Mouse (Mus musculus) embryonic facial prominence, embryonic 13.5 days (tissue): ENCODE measurements around the gene Aqp5. TPM values are rescaled to one million over a fixed set of nuclear protein-coding genes. Genes with fewer than 3 reads are reported as not detected.
A peak's percentile ranks its signal among the peaks of the same experiment; 100 is the strongest.

Experiments
- ATAC-seq: fragments of 200-750 bp; cut with Nextera tagmentation; 2 replicates; pipeline ENCODE4 v1.8.0; 2017; ENCODE audit warnings: low read depth; ENCODE audit not compliant: insufficient number of reproducible peaks, insufficient read depth, low FRiP score, low TSS enrichment
- H3K27ac ChIP-seq: fragments of 300-500 bp; sonication (generic); 2 replicates; pipeline ENCODE4 v1.5.1; 2015; ENCODE audit warnings: moderate library complexity, mild to moderate bottlenecking, inconsistent platforms
- H3K27me3 ChIP-seq: fragments of 300-500 bp; sonication (generic); 2 replicates; pipeline ENCODE4 v1.6.1; 2015; ENCODE audit warnings: mild to moderate bottlenecking, inconsistent platforms
- H3K36me3 ChIP-seq: fragments of 300-500 bp; sonication (generic); 2 replicates; pipeline ENCODE4 v1.6.1; 2015; ENCODE audit warnings: mild to moderate bottlenecking, inconsistent platforms
- H3K4me1 ChIP-seq: fragments of 300-500 bp; sonication (generic); 2 replicates; pipeline ENCODE4 v1.6.1; 2015; ENCODE audit warnings: inconsistent platforms
- H3K4me2 ChIP-seq: fragments of 300-500 bp; sonication (generic); 2 replicates; pipeline ENCODE4 v1.6.1; 2015; ENCODE audit warnings: moderate library complexity, mild to moderate bottlenecking, inconsistent platforms
- H3K4me3 ChIP-seq: fragments of 300-500 bp; sonication (generic); 2 replicates; pipeline ENCODE4 v1.5.1; 2015; ENCODE audit warnings: mild to moderate bottlenecking, inconsistent platforms
- H3K9ac ChIP-seq: fragments of 300-500 bp; sonication (generic); 2 replicates; pipeline ENCODE4 v1.6.1; 2015; ENCODE audit warnings: mild to moderate bottlenecking, inconsistent platforms
- H3K9me3 ChIP-seq: fragments of 300-500 bp; sonication (generic); 2 replicates; pipeline ENCODE4 v1.6.1; 2016; ENCODE audit warnings: inconsistent platforms
- WGBS: fragments of 180-500 bp; shearing (Covaris S2); methylation state at CpG from one replicate; pipeline ENCODE4 v1.1.7; 2015; ENCODE audit warnings: mixed read lengths; 5-methylcytosine and 5-hydroxymethylcytosine counted together
- polyA plus RNA-seq: library from polyadenylated mRNA; unstranded; fragments of >200 nt; fragmentation: Nextera tagmentation; extraction: Ambion mirVana; gene quantifications from 2 replicates; pipeline ENCODE4 v1.2.1, GENCODE M21; 2015

Aqp5 gene
- polyA plus RNA-seq, 1 experiment from 2014 or later, result 0.24 TPM

DNA sequence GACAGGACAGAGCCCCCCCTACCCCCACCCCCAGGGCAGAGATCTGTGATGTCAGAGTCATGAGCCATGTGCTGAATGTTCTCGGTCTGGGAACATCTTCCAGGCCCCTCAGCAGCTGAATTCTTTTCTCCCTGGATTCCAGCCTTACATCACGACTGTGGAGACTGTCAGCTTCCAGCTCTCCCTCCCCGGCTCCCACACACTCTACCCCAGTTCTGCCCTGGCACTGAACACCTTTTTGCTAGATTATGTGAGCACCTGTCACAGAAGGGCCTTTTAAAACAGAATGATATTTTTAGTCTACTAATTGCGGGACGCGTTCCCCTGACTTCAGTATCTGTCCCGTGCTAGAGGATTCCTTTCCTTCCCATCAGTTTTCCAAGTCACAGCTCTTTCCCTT lies 21.0 kb downstream of the Aqp5 start:
- H3K9me3 ChIP-seq, result no peaks in the 10 kb centered on the region
- H3K4me2 ChIP-seq, result no peak overlapping the region
- peaks cover 47% of the 10 kb centered on the region for H3K27me3 ChIP-seq
- H3K4me1 ChIP-seq, result peaks cover 52% of the 10 kb centered on the region
- H3K27ac ChIP-seq, result no peak overlapping the region
- H3K36me3 ChIP-seq, result no peaks in the 10 kb centered on the region
- H3K9ac ChIP-seq, result no peak overlapping the region
- H3K4me3 ChIP-seq, result no peak overlapping the region
- WGBS, result 62% methylated on average over 7 of the region's 7 CpGs
- ATAC-seq, result no peak

DNA sequence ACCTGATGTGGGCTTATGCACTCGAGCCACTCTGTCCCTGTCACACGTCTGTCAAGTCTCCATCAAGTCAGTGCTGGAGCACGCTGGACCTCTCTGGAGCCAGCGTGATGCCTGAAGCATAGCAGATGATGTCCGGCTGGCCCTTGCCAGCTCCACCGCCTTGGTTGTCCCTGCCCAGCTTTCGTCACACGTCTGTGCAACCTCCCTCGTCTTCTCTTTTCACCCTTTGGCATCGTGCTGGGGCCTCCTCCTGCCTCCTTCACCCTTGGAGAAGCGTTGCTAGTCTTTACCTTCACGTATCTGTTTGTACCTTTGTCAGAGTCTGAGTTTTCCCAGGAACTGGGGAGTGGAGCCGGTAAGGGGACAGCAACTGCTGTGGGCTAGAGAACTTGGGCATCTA lies 23.7 kb downstream of the Aqp5 start:
- Histone ChIP-seq H3K4me2 (peak overlapping the region; percentile 37), H3K4me1 (peaks cover 29% of the 10 kb centered on the region), H3K4me3 (no peak overlapping the region), H3K9me3 (no peaks in the 10 kb centered on the region), H3K36me3 (no peaks in the 10 kb centered on the region; the same call in 1 of the 2 replicates), H3K9ac (0 out of 2 replicates have a peak overlapping the region, but pooled peaks have one; percentile 0), H3K27ac (0 out of 2 replicates have a peak overlapping the region, but pooled peaks have one; percentile 17), H3K27me3 (peaks cover 29% of the 10 kb centered on the region)
- WGBS, result 74% methylated on average over 13 of the region's 13 CpGs
- no peak for ATAC-seq

DNA sequence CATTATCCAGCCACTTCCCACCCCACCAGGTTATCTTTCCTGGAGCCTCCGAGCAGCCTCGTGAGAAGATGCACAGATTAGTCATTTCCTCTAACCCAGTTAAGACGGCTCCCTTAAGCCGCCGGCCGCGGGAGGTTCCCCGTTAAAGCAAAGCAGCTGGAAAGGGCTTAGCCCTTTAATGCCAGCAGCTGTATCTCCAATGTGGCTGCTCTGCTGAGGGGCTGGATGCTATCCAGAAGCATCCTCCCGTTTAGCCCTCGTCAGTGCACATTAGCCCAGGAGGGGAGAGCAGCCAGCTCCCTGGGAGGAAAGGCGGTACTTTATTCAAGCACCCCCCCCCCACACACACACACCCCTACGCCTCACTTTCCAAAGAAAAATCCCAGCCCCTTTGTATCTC lies 24.2 kb downstream of the Aqp5 start:
- Histone ChIP-seq H3K9me3 (no peaks in the 10 kb centered on the region), H3K4me3 (no peak overlapping the region), H3K9ac (0 out of 2 replicates have a peak overlapping the region, but pooled peaks have one; percentile 16), H3K27ac (peak overlapping the region; percentile 60; the same call in 1 of the 2 replicates), H3K4me1 (peaks cover 28% of the 10 kb centered on the region), H3K4me2 (peak overlapping the region; percentile 37), H3K27me3 (peaks cover 29% of the 10 kb centered on the region), H3K36me3 (peaks cover 4% of the 10 kb centered on the region)
- 4% methylated on average over 12 of the region's 12 CpGs for WGBS
- 0 out of 2 replicates have a peak, but pooled peaks have one; percentile 21 for ATAC-seq

DNA sequence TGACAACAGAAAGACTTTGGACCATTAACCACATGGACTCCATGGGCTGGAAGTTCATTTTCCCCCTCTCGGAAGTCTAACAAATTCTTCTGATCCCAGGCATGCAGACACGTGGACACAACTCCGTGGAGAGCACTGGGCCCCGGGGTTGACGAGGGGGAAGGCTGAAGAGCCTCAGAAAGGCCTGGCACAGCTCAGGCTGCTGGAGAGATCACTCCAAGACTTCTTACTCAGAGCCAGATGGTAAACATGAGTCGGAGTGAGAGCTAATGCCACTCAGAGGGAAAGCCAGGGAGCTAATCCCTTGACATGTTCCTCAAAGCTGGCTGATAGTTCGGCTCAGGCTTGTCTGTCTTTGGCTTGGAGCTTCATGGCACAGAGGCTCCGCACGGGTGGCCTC lies 24.7 kb downstream of the Aqp5 start:
- H3K4me1 ChIP-seq, result peaks cover 28% of the 10 kb centered on the region
- no peaks in the 10 kb centered on the region for H3K9me3 ChIP-seq
- H3K36me3 ChIP-seq, result peaks cover 8% of the 10 kb centered on the region
- H3K4me3 ChIP-seq, result no peak overlapping the region
- 0 out of 2 replicates have a peak, but pooled peaks have one; percentile 12 for ATAC-seq
- peak overlapping the region; percentile 37 for H3K4me2 ChIP-seq
- WGBS, result 30% methylated on average over 9 of the region's 9 CpGs
- H3K27ac ChIP-seq, result peak overlapping the region; percentile 60; the same call in 1 of the 2 replicates
- no peak overlapping the region for H3K9ac ChIP-seq
- peaks cover 24% of the 10 kb centered on the region for H3K27me3 ChIP-seq

DNA sequence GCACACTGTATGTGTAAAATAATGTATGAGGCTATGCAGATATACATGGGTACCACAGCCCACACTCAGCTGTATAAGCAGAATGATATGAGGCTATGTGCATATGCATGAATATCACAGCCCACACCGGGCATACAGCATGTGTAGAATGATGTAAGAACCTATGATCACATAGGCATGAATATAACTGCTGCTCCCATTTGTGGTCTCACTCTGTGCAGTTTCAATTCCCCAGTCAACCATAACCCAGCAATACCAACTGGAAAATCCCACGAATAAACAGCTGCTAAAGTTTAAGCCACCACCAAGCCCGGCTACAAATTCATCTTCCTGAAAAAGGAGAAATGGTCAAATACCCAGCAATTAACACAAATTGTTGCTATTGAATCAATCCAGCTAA lies 28.0 kb downstream of the Aqp5 start:
- 78% methylated on average over 3 of the region's 3 CpGs for WGBS
- Histone ChIP-seq H3K9me3 (no peaks in the 10 kb centered on the region), H3K4me1 (peaks cover 18% of the 10 kb centered on the region), H3K4me2 (no peak overlapping the region), H3K27me3 (peaks cover 11% of the 10 kb centered on the region), H3K27ac (no peak overlapping the region), H3K9ac (no peak overlapping the region), H3K4me3 (no peak overlapping the region), H3K36me3 (peaks cover 32% of the 10 kb centered on the region)
- no peak for ATAC-seq

DNA sequence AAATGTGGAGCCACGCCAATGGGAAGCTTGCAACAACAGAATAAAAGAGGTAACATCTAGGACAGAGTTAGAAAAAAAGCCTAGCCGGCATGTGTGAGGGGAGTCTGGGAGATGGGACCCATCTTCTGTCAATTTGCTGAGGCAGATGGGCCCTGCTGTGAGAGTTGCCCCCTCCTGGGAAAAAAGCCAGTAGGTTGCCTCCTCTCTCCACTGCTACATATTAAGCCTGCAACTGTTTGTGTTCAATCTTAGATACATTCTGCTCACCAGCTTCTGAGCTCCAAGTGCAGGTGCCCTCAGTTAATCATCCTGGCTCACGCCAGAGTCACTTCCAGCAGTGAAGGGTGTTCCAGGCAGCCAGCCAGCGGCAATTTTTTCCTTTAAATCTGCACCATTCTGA lies 29.2 kb downstream of the Aqp5 start:
- H3K9ac ChIP-seq, result no peak overlapping the region
- H3K36me3 ChIP-seq, result peaks cover 44% of the 10 kb centered on the region
- H3K4me3 ChIP-seq, result no peak overlapping the region
- H3K27ac ChIP-seq, result no peak overlapping the region
- no peaks in the 10 kb centered on the region; the same call in 1 of the 2 replicates for H3K27me3 ChIP-seq
- H3K4me2 ChIP-seq, result no peak overlapping the region
- 91% methylated on average over 4 of the region's 4 CpGs for WGBS
- ATAC-seq, result no peak
- peaks cover 10% of the 10 kb centered on the region for H3K4me1 ChIP-seq
- no peaks in the 10 kb centered on the region for H3K9me3 ChIP-seq

DNA sequence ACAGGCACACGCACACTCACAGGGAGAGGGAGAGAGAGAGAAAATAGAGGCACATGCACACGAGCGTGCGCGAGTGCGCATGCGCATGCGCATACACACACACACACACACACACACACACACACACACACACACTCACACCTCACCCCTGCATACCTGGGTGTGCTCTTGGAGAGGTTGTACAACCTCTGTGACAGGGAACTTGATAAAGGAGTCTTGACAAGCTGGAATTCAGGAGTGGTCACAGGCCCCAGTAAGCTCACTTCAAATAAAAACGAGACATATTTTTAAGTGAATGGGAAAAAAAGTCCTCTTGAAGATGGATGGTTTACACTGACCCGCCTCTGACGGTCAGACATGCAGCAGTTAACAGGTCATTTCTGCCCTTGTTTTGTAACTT lies 31.5 kb downstream of the Aqp5 start:
- Histone ChIP-seq H3K27me3 (no peaks in the 10 kb centered on the region), H3K27ac (no peak overlapping the region), H3K4me3 (no peak overlapping the region), H3K9me3 (no peaks in the 10 kb centered on the region), H3K4me2 (no peak overlapping the region), H3K36me3 (peaks cover 65% of the 10 kb centered on the region), H3K9ac (no peak overlapping the region), H3K4me1 (no peaks in the 10 kb centered on the region)
- WGBS, result 93% methylated on average over 10 of the region's 11 CpGs
- ATAC-seq, result no peak

DNA sequence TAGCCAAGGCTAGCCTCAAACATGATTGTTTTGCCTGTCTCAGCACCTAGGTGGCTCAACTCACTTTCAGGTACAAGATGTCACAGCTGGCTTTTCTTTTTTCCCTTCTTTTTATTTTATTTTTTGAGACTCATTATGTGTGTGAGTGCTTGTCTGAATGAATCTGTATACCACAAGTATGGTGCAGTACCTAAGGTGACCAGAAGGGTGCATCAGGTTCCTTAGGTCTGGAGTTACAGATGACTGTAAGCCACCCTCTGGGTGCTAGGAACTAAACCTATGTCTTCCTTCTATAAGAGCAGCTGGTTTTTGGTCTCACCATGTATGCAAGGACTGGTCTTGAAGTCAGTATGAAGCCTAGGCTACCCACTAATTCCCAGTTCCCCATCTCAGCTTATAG lies 41.0 kb downstream of the Aqp5 start:
- H3K4me3 ChIP-seq, result no peak overlapping the region
- H3K36me3 ChIP-seq, result peaks cover 90% of the 10 kb centered on the region
- H3K9ac ChIP-seq, result no peak overlapping the region
- no peaks in the 10 kb centered on the region for H3K4me1 ChIP-seq
- no peaks in the 10 kb centered on the region for H3K27me3 ChIP-seq
- no peaks in the 10 kb centered on the region for H3K9me3 ChIP-seq
- no peak overlapping the region for H3K4me2 ChIP-seq
- no peak overlapping the region for H3K27ac ChIP-seq
- no peak for ATAC-seq

DNA sequence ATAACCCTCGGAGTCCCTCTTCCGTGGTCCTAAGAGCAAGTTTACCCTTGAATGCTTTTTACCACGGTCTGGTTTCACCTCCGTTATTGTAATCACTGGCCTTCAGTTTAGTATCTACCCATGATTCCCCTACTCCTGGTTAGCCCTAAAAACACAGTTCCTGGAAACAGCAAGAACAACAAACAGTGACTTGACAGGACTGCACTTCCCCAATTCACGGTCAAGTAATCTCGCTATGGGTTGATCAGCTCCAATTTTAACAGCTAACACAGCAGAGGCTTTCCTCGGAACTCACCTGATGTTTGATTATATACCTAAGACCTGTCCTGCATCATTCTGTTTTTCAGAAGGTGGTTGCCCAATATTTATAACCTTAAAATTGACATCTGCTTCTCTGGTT lies 44.1 kb downstream of the Aqp5 start:
- ATAC-seq, result no peak
- Histone ChIP-seq H3K9me3 (no peaks in the 10 kb centered on the region), H3K27me3 (no peaks in the 10 kb centered on the region), H3K4me2 (no peak overlapping the region), H3K36me3 (peaks cover 89% of the 10 kb centered on the region), H3K4me1 (no peaks in the 10 kb centered on the region; the same call in 1 of the 2 replicates), H3K27ac (no peak overlapping the region), H3K9ac (no peak overlapping the region), H3K4me3 (no peak overlapping the region)
- WGBS, result 92% methylated on average over 7 of the region's 7 CpGs

DNA sequence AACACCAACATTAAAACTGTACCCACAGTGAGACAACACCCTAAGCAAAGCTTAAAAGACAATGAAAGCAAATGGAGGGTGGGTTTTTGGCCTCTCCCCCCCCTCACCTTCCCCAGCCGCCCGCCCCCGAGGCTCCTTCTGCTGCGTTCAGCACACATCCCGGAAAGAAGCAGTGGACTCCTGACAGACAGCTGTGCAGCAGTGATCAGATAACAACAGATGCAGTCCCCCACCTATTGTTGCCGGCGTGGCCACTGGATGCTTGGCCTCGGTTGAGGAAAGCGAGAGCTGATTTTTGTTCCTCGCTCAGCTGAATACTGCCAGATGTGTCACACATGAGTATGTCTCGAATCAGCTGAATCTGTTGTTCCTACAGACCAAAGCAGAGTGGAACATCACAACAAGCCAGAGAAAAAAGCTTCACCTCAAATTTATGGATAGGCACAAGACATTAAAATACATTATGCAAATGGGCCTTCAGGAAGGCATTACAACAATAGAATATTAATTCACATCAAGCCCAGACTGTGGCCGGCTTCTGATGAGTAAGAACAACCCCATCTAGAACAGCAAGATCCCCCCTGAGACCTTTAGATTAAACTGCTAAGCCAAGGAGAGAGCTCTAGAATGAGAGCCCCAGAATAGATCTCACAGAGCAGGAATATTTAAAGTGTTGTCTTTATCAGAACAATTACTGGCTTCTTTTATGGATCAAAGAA lies 47.0 kb downstream of the Aqp5 start:
- H3K4me3 ChIP-seq, result no peak overlapping the region
- H3K36me3 ChIP-seq, result peaks cover 86% of the 10 kb centered on the region
- H3K9ac ChIP-seq, result no peak overlapping the region
- H3K4me1 ChIP-seq, result peaks cover 2% of the 10 kb centered on the region; the same call in 1 of the 2 replicates
- peak overlapping the region; percentile 45; the same call in 1 of the 2 replicates for H3K27ac ChIP-seq
- no peak overlapping the region for H3K4me2 ChIP-seq
- no peaks in the 10 kb centered on the region for H3K27me3 ChIP-seq
- no peak for ATAC-seq
- 64% methylated on average over 12 of the region's 12 CpGs for WGBS
- H3K9me3 ChIP-seq, result no peaks in the 10 kb centered on the region

DNA sequence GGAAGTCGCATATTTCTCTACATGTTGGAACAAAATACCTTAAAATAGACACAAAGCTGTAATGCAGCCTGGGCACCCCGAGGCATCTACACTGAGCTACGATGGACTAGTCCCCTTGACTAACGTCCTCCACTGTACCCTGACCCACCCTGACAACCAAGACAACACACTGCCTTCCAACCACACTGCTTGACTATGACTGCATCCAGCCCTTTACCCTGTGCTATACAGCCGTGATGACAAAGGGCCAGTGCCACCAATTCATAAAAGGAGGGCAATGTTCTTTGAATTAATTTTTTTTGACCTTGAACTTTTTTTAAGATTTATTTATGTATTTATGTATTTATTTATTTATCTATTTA lies 47.5 kb downstream of the Aqp5 start:
- Histone ChIP-seq H3K4me3 (no peak overlapping the region), H3K9ac (no peak overlapping the region), H3K9me3 (no peaks in the 10 kb centered on the region), H3K4me2 (no peak overlapping the region), H3K36me3 (peaks cover 81% of the 10 kb centered on the region), H3K27ac (no peak overlapping the region), H3K4me1 (peaks cover 2% of the 10 kb centered on the region; the same call in 1 of the 2 replicates), H3K27me3 (no peaks in the 10 kb centered on the region)
- no peak for ATAC-seq
- WGBS, result 77% methylated on average over 5 of the region's 5 CpGs

DNA sequence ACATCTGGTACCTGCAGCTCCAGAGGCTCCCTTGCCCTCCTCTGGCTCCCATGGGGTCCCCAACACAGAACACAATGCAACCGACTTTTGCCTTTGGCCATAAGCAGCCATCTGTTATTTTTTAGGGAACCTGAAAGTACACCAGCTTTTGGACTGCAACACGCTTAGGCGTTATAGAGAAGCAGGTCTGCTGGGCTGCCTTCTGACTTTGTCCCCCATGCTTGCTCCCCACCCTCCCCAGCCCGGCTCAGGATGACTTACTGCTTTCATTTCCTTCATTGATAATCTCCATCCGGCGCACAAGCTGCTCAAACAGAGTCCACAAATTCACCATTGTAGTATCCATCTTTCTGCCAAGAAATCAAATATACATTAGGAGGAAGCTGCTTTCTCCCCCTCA lies 52.0 kb downstream of the Aqp5 start:
- Histone ChIP-seq H3K27me3 (no peaks in the 10 kb centered on the region), H3K4me2 (no peak overlapping the region), H3K27ac (peak overlapping the region; percentile 22; the same call in 1 of the 2 replicates), H3K9me3 (no peaks in the 10 kb centered on the region), H3K4me1 (peaks cover 32% of the 10 kb centered on the region), H3K36me3 (peaks cover 39% of the 10 kb centered on the region), H3K9ac (no peak overlapping the region), H3K4me3 (no peak overlapping the region)
- no peak for ATAC-seq
- WGBS, result 64% methylated on average over 6 of the region's 6 CpGs
